Mouse (Mus musculus): ENCODE data around the gene Cacng6. TPM values are rescaled to one million over a fixed set of nuclear protein-coding genes. Genes with fewer than 3 reads are reported as not detected.
"Not testable (repeated sequence)": the region's sequence is repeated elsewhere in the genome, so short reads cannot be mapped to it uniquely, and the experiment has no call there.

Gene Cacng6
- not detected in 2 replicates for polyA plus RNA-seq (2012; rRNA removed)

- DNase-seq (ENCODE audit: low read depth) = no peak
These were observed at the start of gene Cacng6 for GRCm38 (mm10) chr7:3423895-3424294. TSS of gene Cacng6 (plus strand) at chr7:3424195.

GRCm38 (mm10) chr7:3376831-3377230, 47.2 kb upstream of the Cacng6 start:
- no peak for DNase-seq (ENCODE audit: low read depth)

- no peak for DNase-seq (ENCODE audit: low read depth)
These were observed 41.9 kb upstream of the Cacng6 start for GRCm38 (mm10) chr7:3382123-3382522.

GRCm38 (mm10) chr7:3384807-3385319, 39.1 kb upstream of the Cacng6 start:
- DNase-seq (ENCODE audit: low read depth) = no peak

GRCm38 (mm10) chr7:3386036-3386730, 37.8 kb upstream of the Cacng6 start:
- no peak for DNase-seq (ENCODE audit: low read depth)

GRCm38 (mm10) chr7:3387761-3388160, 36.2 kb upstream of the Cacng6 start:
- DNase-seq (ENCODE audit: low read depth) = no peak

GRCm38 (mm10) chr7:3388885-3389284, 35.1 kb upstream of the Cacng6 start:
- no peak for DNase-seq (ENCODE audit: low read depth)

GRCm38 (mm10) chr7:3389444-3390412, 34.3 kb upstream of the Cacng6 start:
- DNase-seq (ENCODE audit: low read depth) = no peak

GRCm38 (mm10) chr7:3390413-3391080, 33.4 kb upstream of the Cacng6 start, which contains the start of gene Cacng8:
TSS of gene Cacng8 (plus strand) at chr7:3390683.
- no peak for DNase-seq (ENCODE audit: low read depth)

GRCm38 (mm10) chr7:3391081-3391451, 32.9 kb upstream of the Cacng6 start:
- no peak for DNase-seq (ENCODE audit: low read depth)

GRCm38 (mm10) chr7:3391809-3392208, 32.2 kb upstream of the Cacng6 start:
- DNase-seq (ENCODE audit: low read depth) = no peak

GRCm38 (mm10) chr7:3397355-3397754, 26.6 kb upstream of the Cacng6 start:
- no peak for DNase-seq (ENCODE audit: low read depth)

- DNase-seq (ENCODE audit: low read depth) = no peak
These were observed 26.2 kb upstream of the Cacng6 start for GRCm38 (mm10) chr7:3397797-3398196.

GRCm38 (mm10) chr7:3398363-3398762, 25.6 kb upstream of the Cacng6 start:
- not testable (repeated sequence) for DNase-seq (ENCODE audit: low read depth)

- no peak for DNase-seq (ENCODE audit: low read depth)
These were observed 24.1 kb upstream of the Cacng6 start for GRCm38 (mm10) chr7:3399937-3400336.

GRCm38 (mm10) chr7:3409729-3410520, 14.1 kb upstream of the Cacng6 start:
- DNase-seq (ENCODE audit: low read depth) = no peak

GRCm38 (mm10) chr7:3411160-3411941, 12.6 kb upstream of the Cacng6 start:
- DNase-seq (ENCODE audit: low read depth) = no peak

- no peak for DNase-seq (ENCODE audit: low read depth)
These were observed 12.0 kb upstream of the Cacng6 start for GRCm38 (mm10) chr7:3412036-3412435.

GRCm38 (mm10) chr7:3414888-3415287, 9.1 kb upstream of the Cacng6 start:
- DNase-seq (ENCODE audit: low read depth) = no peak

- DNase-seq (ENCODE audit: low read depth) = no peak
These were observed 8.6 kb upstream of the Cacng6 start for GRCm38 (mm10) chr7:3415378-3415777.

Measured in gonadal fat pad, adult 2 months (tissue).